Mouse (Mus musculus): Measurements from ENCODE around the gene Slc32a1. TPM values are rescaled to one million over a fixed set of nuclear protein-coding genes. Genes with fewer than 3 reads are reported as not detected.

Gene Slc32a1
- polyA plus RNA-seq, 1 experiment from 2014 or later, result not detected

DNA sequence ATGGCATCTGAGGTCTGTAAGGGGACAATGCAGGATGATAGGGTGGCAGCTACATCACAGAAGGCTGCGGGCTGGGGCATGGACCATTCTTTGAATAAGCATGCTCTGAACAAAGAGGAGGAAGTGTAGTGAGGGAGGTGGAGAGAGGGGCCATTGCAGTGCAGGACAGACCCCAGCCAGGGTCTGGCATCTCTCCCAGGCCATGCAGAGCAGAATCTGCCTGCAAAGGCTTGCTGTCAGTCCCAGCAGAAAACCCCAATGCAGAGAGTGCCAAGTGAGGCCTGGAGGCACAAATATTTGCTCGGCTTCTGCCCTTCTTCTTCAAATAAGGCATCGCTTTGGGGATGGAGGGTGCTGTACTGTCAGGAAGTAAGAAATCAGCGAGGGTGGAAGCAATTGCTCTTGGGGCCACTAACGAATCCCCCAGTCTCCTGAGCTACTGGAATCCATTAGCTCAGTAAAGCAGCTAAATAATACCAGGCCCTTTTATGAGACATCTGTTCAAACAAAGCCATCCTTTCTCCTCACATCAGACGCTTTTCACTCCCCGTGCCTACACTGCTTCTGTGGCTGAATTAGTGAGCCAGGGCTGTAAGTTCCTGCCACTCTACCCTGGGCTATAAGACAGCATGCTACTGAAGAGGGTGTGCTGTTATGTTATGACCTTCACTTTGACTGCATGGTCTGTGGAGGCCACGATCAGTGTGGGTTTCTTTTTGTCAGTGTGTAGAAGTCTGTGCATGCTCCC, 21.9 kb upstream of the Slc32a1 start:
- H3K27ac ChIP-seq (ENCODE audit: low read depth), result no peak overlapping the region
- H3K4me1 ChIP-seq (ENCODE audit: insufficient read depth), result no peaks in the 10 kb centered on the region
- no peaks in the 10 kb centered on the region for H3K9me3 ChIP-seq (ENCODE audit: low read depth, low read length)
- no peak overlapping the region for H3K4me2 ChIP-seq
- H3K27me3 ChIP-seq (ENCODE audit: insufficient read depth, low read length), result no peaks in the 10 kb centered on the region
- DNase-seq, result no peak
- no peaks in the 10 kb centered on the region for H3K36me3 ChIP-seq (ENCODE audit: insufficient read depth)
- no peak overlapping the region for H3K4me3 ChIP-seq (ENCODE audit: low read depth, low read length)
- 47% methylated on average over 8 of the region's 8 CpGs for WGBS
- no peak for ATAC-seq (ENCODE audit: insufficient read depth)
- TF ChIP-seq CTCF (IDR thresholded peaks at IDR 0.05; ENCODE audit: low read depth), result no peak
- no peak overlapping the region for H3K9ac ChIP-seq

DNA sequence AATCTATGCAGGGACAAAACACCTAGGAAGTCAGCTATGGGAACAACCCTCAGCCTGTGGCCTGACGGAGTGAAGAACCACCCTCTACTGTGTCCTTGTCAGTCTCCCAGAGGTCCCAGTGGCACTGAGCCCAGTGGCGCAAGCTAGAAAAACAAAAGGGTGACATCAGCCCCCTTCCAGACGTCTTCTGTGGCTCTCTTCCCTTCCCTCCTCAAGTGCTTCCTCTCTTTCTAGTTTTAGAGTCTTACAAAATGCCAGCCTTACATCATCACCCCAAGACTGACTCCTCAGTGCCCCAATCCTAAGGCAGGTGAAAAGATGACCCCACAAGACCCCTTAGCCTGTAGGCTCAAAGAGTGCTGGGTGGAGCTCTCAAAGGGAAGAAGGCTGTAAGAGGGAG, 20.1 kb upstream of the Slc32a1 start:
- TF ChIP-seq CTCF (IDR thresholded peaks at IDR 0.05; ENCODE audit: low read depth), result no peak
- Histone ChIP-seq H3K27me3 (ENCODE audit: insufficient read depth, low read length) (peaks cover 7% of the 10 kb centered on the region; the same call in 1 of the 2 replicates), H3K36me3 (ENCODE audit: insufficient read depth) (no peaks in the 10 kb centered on the region), H3K4me3 (ENCODE audit: low read depth, low read length) (no peak overlapping the region), H3K9ac (no peak overlapping the region), H3K4me2 (no peak overlapping the region), H3K4me1 (ENCODE audit: insufficient read depth) (no peaks in the 10 kb centered on the region), H3K9me3 (ENCODE audit: low read depth, low read length) (no peaks in the 10 kb centered on the region), H3K27ac (ENCODE audit: low read depth) (no peak overlapping the region)
- no peak for DNase-seq
- WGBS, result 44% methylated on average over 3 of the region's 3 CpGs
- no peak for ATAC-seq (ENCODE audit: insufficient read depth)

DNA sequence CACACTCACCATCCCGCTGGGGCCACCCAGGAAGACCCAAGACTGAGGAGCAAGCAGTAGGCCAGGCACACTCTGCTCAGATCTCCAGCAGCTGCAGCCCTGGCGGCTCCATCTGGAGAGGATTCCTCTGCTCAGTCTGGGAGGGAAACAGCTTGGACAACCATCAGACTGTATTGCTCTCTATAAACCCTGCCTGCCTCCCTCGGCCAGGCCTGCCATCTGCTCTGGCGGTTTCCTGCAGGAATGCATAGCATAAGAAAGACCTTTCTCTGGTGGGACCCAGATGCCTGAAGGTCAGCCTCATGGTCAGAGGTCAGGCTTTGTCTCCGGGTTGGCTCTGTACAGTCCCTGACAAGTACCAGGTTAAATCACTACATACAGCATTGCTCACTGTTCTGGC, 19.3 kb upstream of the Slc32a1 start:
- no peak overlapping the region for H3K4me2 ChIP-seq
- TF ChIP-seq CTCF (IDR thresholded peaks at IDR 0.05; ENCODE audit: low read depth), result no peak
- no peak overlapping the region for H3K9ac ChIP-seq
- H3K27ac ChIP-seq (ENCODE audit: low read depth), result no peak overlapping the region
- peaks cover 7% of the 10 kb centered on the region; the same call in 1 of the 2 replicates for H3K27me3 ChIP-seq (ENCODE audit: insufficient read depth, low read length)
- ATAC-seq (ENCODE audit: insufficient read depth) (no peak), DNase-seq (no peak)
- 28% methylated on average over 5 of the region's 5 CpGs for WGBS
- no peaks in the 10 kb centered on the region for H3K36me3 ChIP-seq (ENCODE audit: insufficient read depth)
- H3K4me3 ChIP-seq (ENCODE audit: low read depth, low read length), result no peak overlapping the region
- no peaks in the 10 kb centered on the region for H3K9me3 ChIP-seq (ENCODE audit: low read depth, low read length)
- H3K4me1 ChIP-seq (ENCODE audit: insufficient read depth), result no peaks in the 10 kb centered on the region

DNA sequence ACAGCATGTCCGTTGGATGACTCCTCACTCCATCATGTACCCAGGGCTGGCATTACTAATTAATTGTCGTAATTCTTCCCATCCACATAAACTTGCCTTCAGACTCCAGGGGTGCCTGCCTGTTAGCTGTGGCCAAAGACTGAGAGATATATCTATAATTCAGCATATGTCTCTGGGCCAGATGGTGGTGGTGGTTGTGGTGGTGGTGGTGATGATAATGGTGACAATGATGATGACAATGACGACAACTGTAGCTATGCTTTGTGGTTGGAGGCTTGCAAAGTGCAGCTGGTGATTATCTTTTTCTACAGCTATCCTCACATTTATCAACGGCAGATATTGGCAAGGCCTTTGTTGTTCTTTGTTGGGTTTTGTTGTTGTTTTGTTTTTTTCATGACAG, 17.2 kb upstream of the Slc32a1 start:
- Histone ChIP-seq H3K27me3 (ENCODE audit: insufficient read depth, low read length) (peaks cover 7% of the 10 kb centered on the region; the same call in 1 of the 2 replicates), H3K9me3 (ENCODE audit: low read depth, low read length) (no peaks in the 10 kb centered on the region), H3K4me3 (ENCODE audit: low read depth, low read length) (no peak overlapping the region), H3K9ac (no peak overlapping the region), H3K4me2 (no peak overlapping the region), H3K27ac (ENCODE audit: low read depth) (no peak overlapping the region), H3K4me1 (ENCODE audit: insufficient read depth) (no peaks in the 10 kb centered on the region), H3K36me3 (ENCODE audit: insufficient read depth) (no peaks in the 10 kb centered on the region)
- 69% methylated on average over 4 of the region's 4 CpGs for WGBS
- ATAC-seq (ENCODE audit: insufficient read depth), result no peak
- no peak for TF ChIP-seq CTCF (IDR thresholded peaks at IDR 0.05; ENCODE audit: low read depth)
- DNase-seq, result no peak

DNA sequence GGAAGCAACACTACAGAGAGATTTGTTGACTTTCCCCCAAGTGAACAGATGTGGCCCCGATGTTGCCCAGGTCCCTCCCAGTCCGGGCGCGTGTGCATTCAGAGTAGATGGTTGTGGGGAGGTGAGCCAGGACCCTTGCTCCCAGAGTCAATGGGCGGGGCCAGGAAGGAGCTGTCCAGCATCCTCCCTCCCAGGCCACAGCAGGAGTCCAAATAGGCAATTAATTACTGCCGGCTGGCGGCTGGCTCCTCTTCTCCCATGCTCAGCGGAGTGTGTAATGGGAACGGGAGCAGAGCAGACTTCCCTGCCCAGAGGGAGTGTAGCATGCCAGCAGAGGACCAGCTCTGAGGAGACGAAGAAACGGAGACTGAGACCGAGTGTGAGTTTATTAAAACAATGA, 15.5 kb upstream of the Slc32a1 start:
- WGBS, result 2% methylated on average over 12 of the region's 12 CpGs
- no peak overlapping the region for H3K4me2 ChIP-seq
- no peaks in the 10 kb centered on the region for H3K9me3 ChIP-seq (ENCODE audit: low read depth, low read length)
- no peaks in the 10 kb centered on the region for H3K4me1 ChIP-seq (ENCODE audit: insufficient read depth)
- no peak; the same call in 1 of the 2 replicates for ATAC-seq (ENCODE audit: insufficient read depth)
- no peak overlapping the region for H3K27ac ChIP-seq (ENCODE audit: low read depth)
- H3K9ac ChIP-seq, result no peak overlapping the region
- H3K4me3 ChIP-seq (ENCODE audit: low read depth, low read length), result no peak overlapping the region
- no peaks in the 10 kb centered on the region for H3K36me3 ChIP-seq (ENCODE audit: insufficient read depth)
- no peak for TF ChIP-seq CTCF (IDR thresholded peaks at IDR 0.05; ENCODE audit: low read depth)
- peak; percentile 67 for DNase-seq
- H3K27me3 ChIP-seq (ENCODE audit: insufficient read depth, low read length), result peaks cover 7% of the 10 kb centered on the region; the same call in 1 of the 2 replicates

DNA sequence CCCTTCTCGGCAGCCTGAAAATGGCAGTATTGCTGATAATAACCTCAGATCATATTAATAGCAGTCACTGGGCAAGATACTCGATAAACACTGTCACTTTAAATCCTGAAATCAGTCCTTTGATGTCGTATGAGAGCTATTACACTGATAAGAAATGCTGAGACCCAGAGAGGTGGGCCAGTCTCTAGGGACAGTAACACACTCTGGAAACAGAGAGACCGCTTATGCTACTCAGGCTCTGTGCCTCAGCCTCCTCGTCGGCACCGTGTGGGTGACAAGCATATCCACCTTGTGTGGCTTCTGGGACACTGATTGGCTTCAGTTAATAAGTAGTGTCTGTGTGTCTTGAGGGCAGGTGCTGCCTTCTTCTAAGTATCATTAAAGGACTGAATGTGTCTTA, 15.0 kb upstream of the Slc32a1 start:
- 21% methylated on average over 7 of the region's 7 CpGs for WGBS
- Histone ChIP-seq H3K4me1 (ENCODE audit: insufficient read depth) (no peaks in the 10 kb centered on the region), H3K4me2 (no peak overlapping the region), H3K36me3 (ENCODE audit: insufficient read depth) (no peaks in the 10 kb centered on the region), H3K9ac (no peak overlapping the region), H3K9me3 (ENCODE audit: low read depth, low read length) (no peaks in the 10 kb centered on the region), H3K27me3 (ENCODE audit: insufficient read depth, low read length) (peaks cover 7% of the 10 kb centered on the region; the same call in 1 of the 2 replicates), H3K4me3 (ENCODE audit: low read depth, low read length) (no peak overlapping the region), H3K27ac (ENCODE audit: low read depth) (no peak overlapping the region)
- DNase-seq (no peak), ATAC-seq (ENCODE audit: insufficient read depth) (no peak)
- no peak for TF ChIP-seq CTCF (IDR thresholded peaks at IDR 0.05; ENCODE audit: low read depth)

DNA sequence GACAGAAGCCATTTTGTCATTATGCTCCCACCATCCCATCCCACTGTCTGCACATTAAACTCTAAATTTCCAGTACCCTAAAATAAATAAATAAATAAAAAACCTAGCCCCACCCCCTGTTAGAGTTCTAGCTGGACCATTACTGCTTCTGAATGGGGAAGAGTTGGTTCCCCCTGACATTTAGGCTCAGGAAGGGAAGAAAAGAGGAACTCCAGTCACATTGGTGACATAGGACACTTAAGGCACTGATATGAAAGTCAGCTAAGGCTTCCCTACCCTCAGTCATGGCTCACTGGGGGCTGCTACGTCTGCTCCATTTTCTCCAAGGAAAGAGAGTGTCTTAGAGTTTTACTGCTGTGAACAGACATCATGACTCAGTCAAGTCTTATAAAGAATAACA, 13.8 kb upstream of the Slc32a1 start:
- H3K4me2 ChIP-seq, result no peak overlapping the region
- no peak for TF ChIP-seq CTCF (IDR thresholded peaks at IDR 0.05; ENCODE audit: low read depth)
- no peaks in the 10 kb centered on the region for H3K36me3 ChIP-seq (ENCODE audit: insufficient read depth)
- H3K27me3 ChIP-seq (ENCODE audit: insufficient read depth, low read length), result peaks cover 7% of the 10 kb centered on the region; the same call in 1 of the 2 replicates
- H3K27ac ChIP-seq (ENCODE audit: low read depth), result no peak overlapping the region
- ATAC-seq (ENCODE audit: insufficient read depth) (no peak), DNase-seq (no peak)
- no peaks in the 10 kb centered on the region for H3K9me3 ChIP-seq (ENCODE audit: low read depth, low read length)
- no peak overlapping the region for H3K4me3 ChIP-seq (ENCODE audit: low read depth, low read length)
- H3K9ac ChIP-seq, result no peak overlapping the region
- H3K4me1 ChIP-seq (ENCODE audit: insufficient read depth), result no peaks in the 10 kb centered on the region
- whole genome bisulfite sequencing, result 60% methylated on average over 1 of the region's 1 CpGs

All from lung, embryonic 14.5 days (tissue).